In genomic region chr10:105332856-105333255, GRCm38 (mm10) we compare ENCODE assay signal across 14 mouse cellular contexts.
DNase-seq lines count a peak whose midpoint lies in the region.
"Had no signal": no experiment of that assay in that cellular context is flagged by ENCODE, and none has a peak within 500 bp of the region (broad histone marks: within the 10 kb centered on the region; RNA-seq: fewer than 3 reads in every experiment).

No protein-coding gene starts in this region.

- peak; percentile 29 for DNase-seq in embryo, embryonic 10 days (ENCODE audit: low spot score)
- no peak for DNase-seq in embryo, embryonic 9.5 days (ENCODE audit: extremely low spot score)
- peak; percentile 56 for DNase-seq in brain, adult 2 months (ENCODE audit: low read depth, low spot score)
- DNase-seq in retina, adult 2 months (ENCODE audit: low read depth, low spot score) = peak; percentile 18
- no peak for DNase-seq in lung, postnatal 36 days
- no peak for DNase-seq in cerebellum, adult 9-10 months
- DNase-seq in spleen, adult 18-20 months = no peak
- DNase-seq: adrenal gland, postnatal 14 days; B cell, adult 2 months; cerebellum, adult 2 months; cerebellum, postnatal 14 days; gastrocnemius, postnatal 14 days; heart, adult 2 months; heart, postnatal 36 days had no signal

Comparison
In these comparisons a context has a peak if more than half of its experiments do, and no peak if none do; other contexts are left out.
1. DNase-seq: peak in embryo, embryonic 10 days (single experiment), brain, adult 2 months (single experiment) and retina, adult 2 months (single experiment); none in embryo, embryonic 9.5 days (single experiment), lung, postnatal 36 days (single experiment), cerebellum, adult 9-10 months (single experiment) and spleen, adult 18-20 months (0 of 2).